Mouse (Mus musculus) E14TG2a.4 (cell line): ENCODE measurements around the gene Gm42878.

Experiments
- H3K27me3 ChIP-seq: 2 replicates; pipeline ENCODE4 v1.6.1; 2014; ENCODE audit warnings: low read length, control low read depth; ENCODE audit not compliant: insufficient read depth
- H3K36me3 ChIP-seq: 2 replicates; pipeline ENCODE4 v1.6.1; 2014; ENCODE audit warnings: low read length, control low read depth; ENCODE audit not compliant: insufficient read depth
- H3K4me1 ChIP-seq: replicated peaks from 2 replicates; pipeline ENCODE4 v1.6.1; 2014; ENCODE audit warnings: low read depth, low read length, control low read depth
- H3K4me3 ChIP-seq: replicated peaks from 2 replicates; pipeline ENCODE4 v1.5.1; 2014; ENCODE audit warnings: mild to moderate bottlenecking, low read length
- H3K9me3 ChIP-seq: 2 replicates; pipeline ENCODE4 v1.6.1; 2014; ENCODE audit warnings: low read length, control low read depth
- CTCF ChIP-seq: conservative IDR thresholded peaks from 2 replicates; pipeline ENCODE4 v1.5.1; 2014; ENCODE audit warnings: low read length
- NANOG ChIP-seq: IDR thresholded peaks from 2 replicates; pipeline ENCODE4 v1.6.1; 2014; ENCODE audit warnings: borderline replicate concordance, low read length, mixed read lengths
- POU5F1 ChIP-seq: IDR thresholded peaks from 2 replicates; pipeline ENCODE4 v1.6.1; 2014; ENCODE audit warnings: low read length, borderline replicate concordance

Gm42878 gene

DNA sequence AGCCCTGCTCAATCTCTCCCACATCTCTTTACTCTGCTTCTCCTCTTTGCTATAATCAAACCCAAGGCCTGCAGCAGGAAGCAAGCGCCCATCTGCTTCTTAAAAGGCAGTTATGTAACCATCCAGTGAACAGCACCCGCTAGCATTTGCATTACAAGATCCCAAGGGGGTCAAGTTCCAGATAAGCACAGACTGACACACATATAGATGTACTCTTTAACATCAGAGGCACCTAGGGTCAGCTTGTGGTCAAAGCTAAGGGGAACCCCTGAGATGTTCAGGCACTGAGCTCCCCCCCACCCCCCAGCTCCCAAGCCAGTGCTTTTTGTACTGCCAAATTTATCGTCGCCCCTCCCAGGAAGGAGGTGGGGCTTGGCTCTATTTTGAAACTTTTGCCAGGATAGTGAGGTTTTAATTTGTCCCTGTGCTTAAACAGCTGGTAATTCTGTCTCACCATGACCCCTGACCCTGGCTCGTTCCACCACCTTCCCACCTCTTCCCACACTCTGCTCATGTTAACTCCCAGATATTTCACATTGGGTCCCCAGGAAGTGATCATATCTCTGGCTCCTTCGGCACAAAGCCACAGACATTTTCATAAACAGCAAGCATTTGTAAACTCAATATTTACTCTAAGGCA, 41.2 kb upstream of the Gm42878 start:
- no peaks in the 10 kb centered on the region for H3K9me3 ChIP-seq
- no peaks in the 10 kb centered on the region for H3K27me3 ChIP-seq
- H3K4me1 ChIP-seq = peaks cover 93% of the 10 kb centered on the region
- TF ChIP-seq CTCF = no peak
- peak; percentile 22; the same call in 1 of the 2 replicates for TF ChIP-seq NANOG
- no peak for TF ChIP-seq POU5F1
- peak overlapping the region; percentile 29 for H3K4me3 ChIP-seq
- peaks cover 34% of the 10 kb centered on the region for H3K36me3 ChIP-seq

DNA sequence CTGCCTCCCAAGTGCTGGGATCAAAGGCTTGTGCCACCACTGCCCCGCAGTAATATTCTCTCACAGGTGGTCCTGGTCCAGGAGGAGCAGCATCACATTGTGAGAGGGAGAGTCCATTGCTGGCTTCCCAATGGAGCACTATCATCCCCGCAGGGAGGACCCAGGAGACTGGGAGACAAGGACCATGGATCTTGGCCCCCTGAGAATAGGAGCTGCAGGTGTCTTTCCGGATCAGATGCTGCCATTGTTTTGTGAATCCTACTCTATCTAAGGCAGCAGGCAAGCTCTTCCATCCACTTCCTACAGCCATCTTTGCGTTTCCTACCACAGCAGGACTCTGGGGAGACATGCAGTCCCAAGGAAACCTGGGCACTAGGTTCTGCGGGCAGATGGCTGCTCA, 40.4 kb upstream of the Gm42878 start:
- TF ChIP-seq POU5F1 (no peak), CTCF (no peak), NANOG (peak; percentile 17; the same call in 1 of the 2 replicates)
- Histone ChIP-seq H3K36me3 (peaks cover 29% of the 10 kb centered on the region), H3K4me3 (peak overlapping the region; percentile 20; the same call in 1 of the 2 replicates), H3K4me1 (peaks cover 94% of the 10 kb centered on the region), H3K27me3 (no peaks in the 10 kb centered on the region), H3K9me3 (no peaks in the 10 kb centered on the region)

DNA sequence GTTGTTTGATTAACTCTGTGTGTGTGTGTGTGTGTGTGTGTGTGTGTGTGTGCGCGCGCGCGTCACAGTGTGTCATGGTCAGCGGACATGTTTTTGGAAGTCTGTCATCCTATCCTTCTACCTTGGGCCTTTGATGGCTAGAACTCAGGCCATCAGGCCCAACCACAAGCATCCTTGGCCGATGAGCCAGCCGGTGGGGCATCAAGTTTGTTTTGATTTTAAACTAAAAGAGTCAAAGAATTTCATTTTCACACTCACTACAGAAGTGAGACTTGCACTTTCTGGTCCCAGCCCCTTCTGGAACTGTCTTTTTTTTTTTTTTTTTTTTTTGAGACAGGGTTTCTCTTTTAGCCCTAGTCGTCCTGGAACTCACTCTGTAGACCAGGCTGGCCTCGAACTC, 39.7 kb upstream of the Gm42878 start:
- H3K4me3 ChIP-seq = no peak overlapping the region
- H3K36me3 ChIP-seq = peaks cover 29% of the 10 kb centered on the region
- TF ChIP-seq CTCF = no peak
- TF ChIP-seq POU5F1 = no peak
- TF ChIP-seq NANOG = no peak
- H3K4me1 ChIP-seq = peaks cover 94% of the 10 kb centered on the region
- no peaks in the 10 kb centered on the region for H3K9me3 ChIP-seq
- H3K27me3 ChIP-seq = no peaks in the 10 kb centered on the region

DNA sequence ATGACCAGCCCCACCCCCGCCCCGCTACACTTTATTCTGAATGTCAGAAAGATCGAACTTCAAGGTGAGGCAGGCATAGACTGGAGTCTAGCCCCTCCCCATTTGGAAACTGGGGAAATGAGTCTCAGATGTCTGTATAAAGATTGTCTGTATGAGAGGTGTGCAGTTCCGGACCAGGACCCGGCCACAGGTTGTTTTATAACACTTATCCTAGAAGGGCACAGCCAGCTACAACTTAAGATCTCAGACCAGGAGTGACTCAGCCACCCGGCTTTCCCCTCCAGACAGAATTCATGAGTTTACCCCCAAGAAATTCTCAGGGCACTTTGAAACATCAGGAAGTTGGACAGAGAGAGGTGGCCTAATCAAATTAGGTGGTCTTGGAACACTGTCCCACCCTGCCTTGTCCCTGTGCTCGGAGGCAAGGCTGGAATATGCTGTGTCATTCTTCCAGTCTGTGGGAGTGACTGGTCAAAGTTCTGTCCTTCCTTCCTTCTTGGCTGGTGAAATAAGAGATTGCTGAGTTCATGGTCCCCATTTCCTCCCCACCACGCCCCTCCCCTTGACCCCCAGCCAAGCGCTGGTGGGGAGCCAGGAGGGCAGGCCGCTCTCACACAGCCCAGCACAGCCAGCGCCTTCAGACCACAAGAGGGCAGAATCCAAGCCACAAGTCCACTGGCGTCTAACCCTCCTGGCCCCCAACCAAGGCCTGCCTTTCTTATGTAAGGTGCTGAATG, 38.7 kb upstream of the Gm42878 start:
- H3K9me3 ChIP-seq = no peaks in the 10 kb centered on the region
- H3K36me3 ChIP-seq = peaks cover 32% of the 10 kb centered on the region
- peak overlapping the region; percentile 52 for H3K4me3 ChIP-seq
- H3K4me1 ChIP-seq = peaks cover 93% of the 10 kb centered on the region
- no peaks in the 10 kb centered on the region for H3K27me3 ChIP-seq
- peak; percentile 47 for TF ChIP-seq CTCF
- no peak for TF ChIP-seq POU5F1
- TF ChIP-seq NANOG = no peak

DNA sequence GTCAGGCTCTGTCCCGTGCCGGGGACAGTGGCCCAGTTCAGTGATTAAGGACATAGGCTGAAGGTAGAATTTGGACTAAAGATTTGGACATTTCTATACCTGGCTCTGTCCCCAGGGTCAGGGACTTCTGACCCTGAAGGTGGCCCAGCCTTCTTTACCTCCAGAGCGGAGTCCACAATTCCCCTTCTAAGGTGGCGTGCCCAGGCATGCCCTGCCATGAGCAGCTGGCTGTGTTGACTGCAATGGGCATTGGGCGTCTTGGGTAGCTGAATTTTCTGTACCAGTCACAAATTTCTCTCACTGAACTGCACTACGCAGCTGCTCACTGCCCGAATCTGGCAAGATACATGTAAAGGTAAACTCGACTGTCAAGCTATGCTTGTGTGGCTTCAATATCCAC, 36.7 kb upstream of the Gm42878 start:
- peaks cover 91% of the 10 kb centered on the region for H3K4me1 ChIP-seq
- TF ChIP-seq NANOG (no peak), POU5F1 (no peak), CTCF (no peak)
- H3K4me3 ChIP-seq = peak overlapping the region; percentile 60
- H3K27me3 ChIP-seq = no peaks in the 10 kb centered on the region
- peaks cover 40% of the 10 kb centered on the region for H3K36me3 ChIP-seq
- no peaks in the 10 kb centered on the region for H3K9me3 ChIP-seq

DNA sequence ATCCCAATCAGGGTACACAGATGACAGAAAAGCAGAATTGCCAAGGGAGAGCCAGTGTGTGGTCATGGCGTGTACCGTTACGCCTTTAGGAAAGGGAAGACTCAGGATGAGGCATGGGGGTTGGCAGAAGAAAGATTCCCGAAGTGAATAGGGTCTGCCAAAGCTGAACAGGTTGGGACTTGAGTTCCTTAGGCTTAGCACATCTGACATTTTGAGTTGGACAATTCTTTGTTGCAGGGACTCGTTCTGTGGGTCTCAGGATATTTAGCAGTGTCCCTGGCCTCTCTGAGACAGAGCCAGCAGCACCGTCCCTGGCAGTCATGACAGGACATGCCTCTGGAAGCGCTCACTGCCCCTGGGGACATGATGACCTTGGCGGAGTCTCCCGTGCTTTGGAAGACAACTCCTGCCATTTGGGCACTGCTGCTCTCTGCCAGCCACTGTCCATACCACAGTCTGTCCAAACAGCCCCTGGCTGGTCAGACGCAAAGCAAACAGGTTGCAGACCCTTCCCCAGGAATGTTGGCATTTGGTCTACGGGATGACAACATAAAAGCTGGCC, 31.7 kb upstream of the Gm42878 start:
- H3K9me3 ChIP-seq = no peaks in the 10 kb centered on the region
- no peak overlapping the region for H3K4me3 ChIP-seq
- peaks cover 83% of the 10 kb centered on the region for H3K4me1 ChIP-seq
- peaks cover 89% of the 10 kb centered on the region for H3K36me3 ChIP-seq
- TF ChIP-seq POU5F1 = no peak
- no peak for TF ChIP-seq CTCF
- TF ChIP-seq NANOG = no peak
- H3K27me3 ChIP-seq = no peaks in the 10 kb centered on the region

DNA sequence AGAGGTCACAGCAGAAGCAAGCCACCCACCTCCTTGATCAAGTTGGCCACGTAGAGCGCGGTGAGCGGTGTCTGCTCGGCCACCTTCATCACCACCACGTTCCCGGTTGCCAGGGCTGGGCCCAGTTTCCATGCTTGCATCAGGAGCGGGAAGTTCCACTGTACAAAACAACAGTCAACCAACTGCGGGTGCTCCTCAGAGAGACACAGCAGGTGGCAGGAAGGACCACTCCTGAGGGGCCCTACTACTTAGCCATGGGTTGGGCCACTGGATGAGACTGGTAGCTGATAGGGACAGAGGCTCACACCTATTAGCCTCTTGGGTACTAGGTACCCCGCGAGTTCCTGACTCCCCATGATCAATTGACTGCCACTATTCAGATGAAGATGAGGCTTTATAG, 30.6 kb upstream of the Gm42878 start:
- peaks cover 72% of the 10 kb centered on the region for H3K4me1 ChIP-seq
- TF ChIP-seq NANOG (no peak), CTCF (no peak), POU5F1 (no peak)
- peaks cover 100% of the 10 kb centered on the region for H3K36me3 ChIP-seq
- no peaks in the 10 kb centered on the region for H3K9me3 ChIP-seq
- H3K4me3 ChIP-seq = peak overlapping the region; percentile 43
- H3K27me3 ChIP-seq = no peaks in the 10 kb centered on the region

DNA sequence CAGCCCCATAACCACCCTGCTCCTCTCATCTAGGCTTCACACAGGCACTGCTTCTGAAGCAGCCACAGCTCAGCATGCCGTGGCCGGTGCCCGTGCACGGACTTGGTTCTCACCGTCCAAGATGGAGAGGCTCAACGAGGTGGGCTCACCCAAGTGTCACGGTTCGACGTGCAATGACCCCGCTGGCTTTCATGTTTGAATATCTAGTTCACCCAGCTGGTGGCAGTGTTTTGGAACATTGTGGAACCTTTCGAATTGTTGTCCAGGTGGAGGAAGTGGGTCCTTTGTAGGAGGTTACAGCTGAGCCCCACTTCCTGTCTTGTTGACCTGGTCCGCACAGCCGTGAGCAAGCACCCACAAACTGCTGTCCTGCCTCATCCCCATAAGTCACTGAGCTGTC, 28.9 kb upstream of the Gm42878 start:
- no peaks in the 10 kb centered on the region for H3K9me3 ChIP-seq
- H3K27me3 ChIP-seq = no peaks in the 10 kb centered on the region
- TF ChIP-seq CTCF (no peak), NANOG (no peak), POU5F1 (no peak)
- no peak overlapping the region for H3K4me3 ChIP-seq
- H3K36me3 ChIP-seq = peaks cover 99% of the 10 kb centered on the region
- peaks cover 66% of the 10 kb centered on the region for H3K4me1 ChIP-seq
